Comparison of ENCODE assay signal across 24 mouse cellular contexts in the genomic region with DNA sequence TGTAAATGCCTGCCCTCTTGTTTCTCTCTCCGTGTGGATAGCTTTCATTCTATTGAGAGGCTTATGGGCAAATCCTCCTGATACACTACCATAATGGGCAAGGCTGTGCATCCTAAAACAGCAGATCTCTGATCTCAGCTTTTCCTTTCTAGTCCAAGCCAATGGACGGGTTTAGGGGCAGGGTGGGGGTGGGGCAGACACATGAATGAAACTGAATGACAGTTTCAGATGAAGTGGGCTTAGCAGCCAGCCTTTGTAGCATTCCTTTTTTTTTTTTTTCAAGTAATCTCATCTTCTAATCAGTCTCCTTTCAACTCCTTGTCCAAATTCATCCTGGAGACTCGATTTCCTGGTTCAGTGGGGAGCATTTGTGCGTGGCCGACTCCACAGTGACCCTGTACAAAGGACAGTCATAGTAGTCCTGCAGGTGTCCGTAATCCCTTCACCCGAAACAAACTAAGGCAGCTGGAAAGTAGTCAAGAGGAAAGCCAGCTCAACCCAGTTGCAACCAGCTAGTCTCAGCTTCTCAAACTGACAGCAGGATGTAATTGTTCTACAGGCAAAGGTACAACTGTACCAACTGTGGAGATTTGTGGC.
DNase-seq lines count a peak whose midpoint lies in the region; ATAC-seq and TF ChIP-seq lines count a peak whose summit lies in the region.
"Had no signal": no experiment of that assay in that cellular context is flagged by ENCODE, and none has a peak within 500 bp of the region (broad histone marks: within the 10 kb centered on the region; RNA-seq: fewer than 3 reads in every experiment).

No protein-coding gene starts in this region.

- TF ChIP-seq CTCF in forebrain, postnatal 0 days (IDR thresholded peaks at IDR 0.05; ENCODE audit: low read depth): no peak

- ATAC-seq in forebrain, postnatal 0 days: no peak
- peak; percentile 81 for ATAC-seq in midbrain, embryonic 11.5 days (ENCODE audit: low FRiP score)
- no peak for ATAC-seq in midbrain, embryonic 15.5 days (replicated peaks)
- ATAC-seq in kidney, embryonic 16.5 days (ENCODE audit: low FRiP score, low TSS enrichment): peak; percentile 65
- ATAC-seq in midbrain, embryonic 14.5 days (ENCODE audit: low FRiP score, low TSS enrichment): no peak
- ATAC-seq: CD4-positive, CD25-positive, alpha-beta regulatory T cell, adult 4 months; intestine, embryonic 15.5 days; Patski had no signal

- DNase-seq in forebrain, embryonic 10.5 days (ENCODE audit: extremely low spot score, low spot score): peak; percentile 36
- DNase-seq in forebrain, postnatal 0 days: no peak
- DNase-seq in midbrain, embryonic 11.5 days (ENCODE audit: low spot score, missing footprints): peak; percentile 88
- peak; percentile 41 for DNase-seq in midbrain, embryonic 14.5 days
- DNase-seq in c-Kit-positive CD71-positive TER-119-positive erythroid progenitor cells, embryonic 14.5 days (ENCODE audit: low spot score): no peak
- no peak for DNase-seq in lung, adult 18-20 months
- DNase-seq: adrenal gland, postnatal 14 days; cerebellum, adult 18-20 months; cerebellum, postnatal 36 days; gastrocnemius, postnatal 10 days; heart, adult 18-20 months; heart, postnatal 36 days; lung, postnatal 10 days; thymus, postnatal 25 days had no signal

- peaks cover 24% of the 10 kb centered on the region for H3K4me1 ChIP-seq in forebrain, embryonic 10.5 days
- no peaks in the 10 kb centered on the region for H3K4me1 ChIP-seq in forebrain, postnatal 0 days (ENCODE audit: insufficient read depth)
- H3K4me1 ChIP-seq in midbrain, embryonic 11.5 days (ENCODE audit: control insufficient read depth, insufficient read depth, low read length): peaks cover 9% of the 10 kb centered on the region
- peaks cover 6% of the 10 kb centered on the region; the same call in 1 of the 2 replicates for H3K4me1 ChIP-seq in midbrain, embryonic 15.5 days
- 0 out of 2 replicates have a peak, but pooled peaks cover 2% of the 10 kb centered on the region for H3K4me1 ChIP-seq in kidney, embryonic 16.5 days (ENCODE audit: insufficient read depth, low read length)
- peaks cover 5% of the 10 kb centered on the region; the same call in 1 of the 2 replicates for H3K4me1 ChIP-seq in midbrain, embryonic 14.5 days (ENCODE audit: control insufficient read depth, insufficient read depth, low read length)
- H3K4me1 ChIP-seq: embryonic facial prominence, embryonic 13.5 days; hindbrain, embryonic 15.5 days; intestine, embryonic 15.5 days; limb, embryonic 15.5 days; neural tube, embryonic 12.5 days had no signal

- no peaks in the 10 kb centered on the region for H3K9me3 ChIP-seq in forebrain, embryonic 10.5 days
- no peaks in the 10 kb centered on the region for H3K9me3 ChIP-seq in forebrain, postnatal 0 days (ENCODE audit: low read length)
- H3K9me3 ChIP-seq in midbrain, embryonic 11.5 days (ENCODE audit: control insufficient read depth, low read length): no peaks in the 10 kb centered on the region
- no peaks in the 10 kb centered on the region for H3K9me3 ChIP-seq in midbrain, embryonic 15.5 days
- peaks cover 2% of the 10 kb centered on the region; the same call in 1 of the 2 replicates for H3K9me3 ChIP-seq in kidney, embryonic 16.5 days (ENCODE audit: low read length)
- H3K9me3 ChIP-seq in midbrain, embryonic 14.5 days (ENCODE audit: control insufficient read depth, low read length): no peaks in the 10 kb centered on the region
- H3K9me3 ChIP-seq: embryonic facial prominence, embryonic 13.5 days; hindbrain, embryonic 15.5 days; intestine, embryonic 15.5 days; limb, embryonic 15.5 days; neural tube, embryonic 12.5 days had no signal

- H3K27me3 ChIP-seq in forebrain, embryonic 10.5 days (ENCODE audit: poor library complexity, severe bottlenecking): no peaks in the 10 kb centered on the region
- no peaks in the 10 kb centered on the region for H3K27me3 ChIP-seq in forebrain, postnatal 0 days (ENCODE audit: insufficient read depth, low read length)
- no peaks in the 10 kb centered on the region for H3K27me3 ChIP-seq in midbrain, embryonic 11.5 days (ENCODE audit: control insufficient read depth, insufficient read depth, low read length)
- no peaks in the 10 kb centered on the region for H3K27me3 ChIP-seq in midbrain, embryonic 15.5 days (replicated peaks)
- no peaks in the 10 kb centered on the region for H3K27me3 ChIP-seq in kidney, embryonic 16.5 days (ENCODE audit: insufficient read depth, low read length)
- no peaks in the 10 kb centered on the region for H3K27me3 ChIP-seq in midbrain, embryonic 14.5 days (ENCODE audit: control insufficient read depth, insufficient read depth, low read length)
- H3K27me3 ChIP-seq: embryonic facial prominence, embryonic 13.5 days; hindbrain, embryonic 15.5 days; intestine, embryonic 15.5 days; limb, embryonic 15.5 days; neural tube, embryonic 12.5 days; Patski had no signal

- H3K36me3 ChIP-seq in forebrain, embryonic 10.5 days (replicated peaks): no peaks in the 10 kb centered on the region
- H3K36me3 ChIP-seq in forebrain, postnatal 0 days (ENCODE audit: insufficient read depth): no peaks in the 10 kb centered on the region
- no peaks in the 10 kb centered on the region for H3K36me3 ChIP-seq in midbrain, embryonic 11.5 days (ENCODE audit: control insufficient read depth, insufficient read depth, low read length)
- H3K36me3 ChIP-seq in midbrain, embryonic 15.5 days (replicated peaks): no peaks in the 10 kb centered on the region
- no peaks in the 10 kb centered on the region for H3K36me3 ChIP-seq in kidney, embryonic 16.5 days (ENCODE audit: insufficient read depth, low read length)
- H3K36me3 ChIP-seq in midbrain, embryonic 14.5 days (ENCODE audit: control insufficient read depth, insufficient read depth, low read length): no peaks in the 10 kb centered on the region
- H3K36me3 ChIP-seq: embryonic facial prominence, embryonic 13.5 days; hindbrain, embryonic 15.5 days; intestine, embryonic 15.5 days; limb, embryonic 15.5 days; neural tube, embryonic 12.5 days had no signal

- peak overlapping the region; percentile 58 for H3K27ac ChIP-seq in forebrain, embryonic 10.5 days
- no peak overlapping the region for H3K27ac ChIP-seq in forebrain, postnatal 0 days (ENCODE audit: low read depth, low read length)
- H3K27ac ChIP-seq in midbrain, embryonic 11.5 days (ENCODE audit: low read depth, low read length): peak overlapping the region; percentile 7; the same call in 1 of the 2 replicates
- H3K27ac ChIP-seq in midbrain, embryonic 15.5 days: no peak overlapping the region
- no peak overlapping the region for H3K27ac ChIP-seq in kidney, embryonic 16.5 days (ENCODE audit: low read length)
- H3K27ac ChIP-seq in midbrain, embryonic 14.5 days (replicated peaks; ENCODE audit: low read depth, low read length): no peak overlapping the region
- H3K27ac ChIP-seq: embryonic facial prominence, embryonic 13.5 days; hindbrain, embryonic 15.5 days; intestine, embryonic 15.5 days; layer of hippocampus, adult 2 months; limb, embryonic 15.5 days; neural tube, embryonic 12.5 days had no signal

- 15% methylated on average over 7 of the region's 7 CpGs for WGBS in forebrain, embryonic 10.5 days
- WGBS in forebrain, postnatal 0 days: 14% methylated on average over 7 of the region's 7 CpGs
- WGBS in midbrain, embryonic 11.5 days: 9% methylated on average over 7 of the region's 7 CpGs
- 7% methylated on average over 7 of the region's 7 CpGs for WGBS in midbrain, embryonic 15.5 days
- WGBS in kidney, embryonic 16.5 days: 33% methylated on average over 7 of the region's 7 CpGs
- WGBS in midbrain, embryonic 14.5 days: 7% methylated on average over 7 of the region's 7 CpGs

- no peak overlapping the region for H3K9ac ChIP-seq in forebrain, postnatal 0 days
- H3K9ac ChIP-seq in midbrain, embryonic 11.5 days (ENCODE audit: low read length): no peak overlapping the region
- no peak overlapping the region for H3K9ac ChIP-seq in midbrain, embryonic 15.5 days
- H3K9ac ChIP-seq in kidney, embryonic 16.5 days (replicated peaks; ENCODE audit: low read length): no peak overlapping the region
- no peak overlapping the region for H3K9ac ChIP-seq in midbrain, embryonic 14.5 days (replicated peaks; ENCODE audit: low read length)
- H3K9ac ChIP-seq: embryonic facial prominence, embryonic 13.5 days; hindbrain, embryonic 15.5 days; intestine, embryonic 15.5 days; limb, embryonic 15.5 days; neural tube, embryonic 12.5 days had no signal

- H3K4me2 ChIP-seq in forebrain, postnatal 0 days (ENCODE audit: low read depth): no peak overlapping the region
- no peak overlapping the region for H3K4me2 ChIP-seq in midbrain, embryonic 11.5 days
- H3K4me2 ChIP-seq in midbrain, embryonic 15.5 days: no peak overlapping the region
- H3K4me2 ChIP-seq in kidney, embryonic 16.5 days (replicated peaks; ENCODE audit: low read depth, low read length): no peak overlapping the region
- no peak overlapping the region for H3K4me2 ChIP-seq in midbrain, embryonic 14.5 days (ENCODE audit: low read length)
- H3K4me2 ChIP-seq: embryonic facial prominence, embryonic 13.5 days; hindbrain, embryonic 15.5 days; intestine, embryonic 15.5 days; limb, embryonic 15.5 days; neural tube, embryonic 12.5 days had no signal

- H3K4me3 ChIP-seq in forebrain, embryonic 10.5 days: no peak overlapping the region
- no peak overlapping the region for H3K4me3 ChIP-seq in forebrain, postnatal 0 days (ENCODE audit: low read depth, low read length)
- no peak overlapping the region for H3K4me3 ChIP-seq in midbrain, embryonic 11.5 days (ENCODE audit: low read depth, low read length)
- H3K4me3 ChIP-seq in midbrain, embryonic 15.5 days: no peak overlapping the region
- H3K4me3 ChIP-seq in kidney, embryonic 16.5 days (ENCODE audit: low read length): no peak overlapping the region
- no peak overlapping the region for H3K4me3 ChIP-seq in midbrain, embryonic 14.5 days (replicated peaks; ENCODE audit: low read depth, low read length)
- H3K4me3 ChIP-seq: embryonic facial prominence, embryonic 13.5 days; hindbrain, embryonic 15.5 days; intestine, embryonic 15.5 days; layer of hippocampus, adult 2 months; limb, embryonic 15.5 days; neural tube, embryonic 12.5 days had no signal

Comparison
In these comparisons a context has a peak if more than half of its experiments do, and no peak if none do; other contexts are left out.
1. DNase-seq: peak in forebrain, embryonic 10.5 days (single experiment), midbrain, embryonic 11.5 days (single experiment) and midbrain, embryonic 14.5 days (single experiment); none in forebrain, postnatal 0 days (single experiment), c-Kit-positive CD71-positive TER-119-positive erythroid progenitor cells, embryonic 14.5 days (single experiment) and lung, adult 18-20 months (0 of 2).
2. H3K27ac ChIP-seq: peak in forebrain, embryonic 10.5 days (single experiment) and midbrain, embryonic 11.5 days (single experiment); none in forebrain, postnatal 0 days (single experiment), midbrain, embryonic 15.5 days (single experiment), kidney, embryonic 16.5 days (single experiment) and midbrain, embryonic 14.5 days (single experiment).
3. ATAC-seq: peak in midbrain, embryonic 11.5 days (single experiment) and kidney, embryonic 16.5 days (single experiment); none in forebrain, postnatal 0 days (single experiment), midbrain, embryonic 15.5 days (single experiment) and midbrain, embryonic 14.5 days (single experiment).